Mouse (Mus musculus) thymus, adult 2 months (tissue): ENCODE data around the gene Pik3c2a. TPM values are rescaled to one million over a fixed set of nuclear protein-coding genes. Genes with fewer than 3 reads are reported as not detected.
A peak's percentile ranks its signal among the peaks of the same experiment; 100 is the strongest.

ENCODE experiments used
- DNase-seq: peaks from one replicate; pipeline ENCODE4 v3.0.0; 2021
- H3K27ac ChIP-seq: fragments of 200-500 bp; 2 replicates; pipeline ENCODE4 v1.5.1; 2012; ENCODE audit warnings: low read length, control low read depth; ENCODE audit not compliant: control insufficient read depth, insufficient read depth
- H3K27me3 ChIP-seq: fragments of 200-500 bp; 2 replicates; pipeline ENCODE4 v1.6.1; 2012; ENCODE audit warnings: mild to moderate bottlenecking, low read length, moderate library complexity, mixed read lengths; ENCODE audit not compliant: control insufficient read depth, insufficient read depth
- H3K36me3 ChIP-seq: fragments of 200-500 bp; 2 replicates; pipeline ENCODE4 v1.6.1; 2012; ENCODE audit warnings: mild to moderate bottlenecking, low read length, moderate library complexity; ENCODE audit not compliant: control insufficient read depth, insufficient read depth
- H3K4me1 ChIP-seq: fragments of 200-500 bp; replicated peaks from 2 replicates; pipeline ENCODE4 v1.6.1; 2012; ENCODE audit warnings: low read length; ENCODE audit not compliant: control insufficient read depth, insufficient read depth
- H3K4me3 ChIP-seq: fragments of 200-500 bp; 2 replicates; pipeline ENCODE4 v1.5.1; 2012; ENCODE audit warnings: mild to moderate bottlenecking, low read length, control low read depth, moderate library complexity; ENCODE audit not compliant: control insufficient read depth, insufficient read depth
- CTCF ChIP-seq: fragments of 200-500 bp; IDR thresholded peaks from 2 replicates; pipeline ENCODE4 v1.5.1; 2012; ENCODE audit warnings: mild to moderate bottlenecking, control low read depth, low read length, moderate library complexity, borderline replicate concordance; ENCODE audit not compliant: control insufficient read depth, poor library complexity, insufficient read depth; ENCODE audit errors: extremely low read depth
- POLR2A ChIP-seq: fragments of 200-500 bp; IDR thresholded peaks from 2 replicates; pipeline ENCODE4 v1.6.1; 2012; ENCODE audit warnings: mild to moderate bottlenecking, low read length, control low read depth, moderate library complexity; ENCODE audit not compliant: control insufficient read depth, poor library complexity, insufficient read depth; ENCODE audit errors: extremely low read depth
- WGBS: fragments of 180-500 bp; shearing (Covaris S2); methylation state at CpG from one replicate; pipeline ENCODE4 v1.1.7; 2018; 5-methylcytosine and 5-hydroxymethylcytosine counted together
- polyA plus RNA-seq: library from polyadenylated mRNA; depleted of rRNA; stranded (reverse); fragments of >200 nt; gene quantifications from 2 replicates; pipeline ENCODE4 v1.2.3, GENCODE M21; 2012; rRNA removed

Gene Pik3c2a
- 4.2 and 5.0 TPM in 2 replicates for polyA plus RNA-seq

DNA sequence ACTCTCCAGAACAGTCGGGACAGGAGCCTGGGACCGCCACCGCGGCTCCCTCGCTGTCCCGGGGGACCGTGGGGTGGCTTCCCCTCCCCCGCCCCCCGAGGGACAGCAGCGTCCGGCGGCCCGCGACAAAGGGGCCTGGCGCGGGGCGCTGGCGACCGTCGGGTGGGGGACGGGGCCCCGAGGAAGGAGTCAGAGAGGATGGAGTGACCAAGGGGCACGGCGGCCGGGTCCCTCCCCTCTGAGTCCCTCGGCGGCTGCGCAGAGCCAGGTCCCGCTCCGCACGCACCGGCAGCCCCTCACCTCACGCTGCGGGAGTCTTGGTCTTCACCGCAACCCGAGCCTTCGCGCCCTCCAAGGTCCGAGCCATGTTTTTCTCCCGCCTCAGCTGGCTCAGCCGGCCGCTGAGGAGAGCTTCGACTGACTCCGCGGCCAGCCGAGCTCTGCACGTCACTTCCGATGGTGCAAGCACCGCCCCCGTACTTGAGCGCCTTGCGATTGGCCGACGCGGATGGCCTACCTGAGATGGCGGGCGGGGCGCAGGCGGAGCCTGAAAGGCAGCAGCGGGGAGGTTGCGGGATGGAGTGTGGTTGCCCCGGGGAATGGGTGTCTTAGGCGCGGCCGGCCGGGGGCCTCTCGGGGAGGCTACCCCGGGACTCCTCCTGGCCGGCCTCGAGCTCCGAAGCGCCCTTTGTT, at the start of gene Pik3c2a:
Pik3c2a (minus strand) TSS at position 446 of the 693 bp plus-strand sequence.
- Histone ChIP-seq H3K36me3 (no peaks in the 10 kb centered on the region), H3K27me3 (no peaks in the 10 kb centered on the region; the same call in 1 of the 2 replicates), H3K27ac (no peak within 1 kb of the TSS), H3K4me1 (peaks cover 7% of the 10 kb centered on the region), H3K4me3 (peak within 1 kb of the TSS; percentile 71)
- WGBS = 1% methylated on average over 72 of the region's 72 CpGs
- TF ChIP-seq CTCF (peak; percentile 51; the same call in 1 of the 2 replicates), POLR2A (peak; percentile 91)
- DNase-seq = peak; percentile 94

DNA sequence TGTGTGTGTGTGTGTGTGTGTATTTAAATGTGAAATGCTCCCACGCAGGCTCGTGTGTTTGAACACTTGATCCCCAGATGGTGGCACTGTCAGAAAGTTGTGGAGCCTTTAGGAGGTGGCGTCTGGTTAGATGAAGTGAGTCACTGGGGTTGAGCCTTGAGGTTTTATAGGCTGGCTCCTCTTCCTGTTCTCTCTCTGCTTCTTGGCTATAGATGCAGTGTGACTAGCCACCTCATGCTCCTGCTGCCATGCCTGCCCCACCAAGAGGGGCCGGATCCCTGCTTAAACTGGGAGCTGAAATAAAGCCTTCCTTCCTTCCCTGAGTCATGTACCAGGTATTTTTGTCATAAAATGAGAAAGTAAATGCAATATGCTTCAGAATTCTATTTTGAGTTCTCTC, 47.9 kb upstream of the Pik3c2a start:
- Histone ChIP-seq H3K4me3 (no peak overlapping the region), H3K36me3 (no peaks in the 10 kb centered on the region), H3K27me3 (no peaks in the 10 kb centered on the region), H3K4me1 (no peaks in the 10 kb centered on the region), H3K27ac (no peak overlapping the region)
- WGBS = 55% methylated on average over 4 of the region's 4 CpGs
- no peak for TF ChIP-seq CTCF
- TF ChIP-seq POLR2A = no peak
- DNase-seq = no peak

DNA sequence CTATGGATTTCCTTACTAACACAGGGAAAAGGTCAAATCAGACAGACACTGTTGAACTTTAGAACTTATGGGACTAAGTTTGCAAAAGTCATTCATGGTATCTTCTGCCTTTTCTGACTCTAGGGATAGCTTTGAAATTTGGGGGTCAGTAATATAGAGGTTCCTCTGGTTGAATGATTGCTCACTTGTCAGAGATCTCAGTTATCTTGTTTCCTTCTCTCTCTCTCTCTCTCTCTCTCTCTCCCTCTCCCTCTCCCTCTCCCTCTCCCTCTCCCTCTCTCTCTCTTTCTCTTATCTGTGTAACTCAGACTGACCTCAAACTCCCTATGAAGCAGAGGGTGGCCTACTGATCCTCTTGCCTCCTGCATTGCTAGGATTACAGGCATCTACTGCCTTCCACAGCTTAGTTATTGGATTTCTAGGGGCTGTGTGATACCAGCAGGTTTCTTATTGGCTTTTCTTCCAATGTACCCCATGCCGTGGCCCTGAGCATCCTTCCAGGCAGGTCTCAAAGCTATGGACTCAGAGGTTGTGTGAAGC, 41.9 kb upstream of the Pik3c2a start:
- Histone ChIP-seq H3K4me1 (no peaks in the 10 kb centered on the region), H3K27ac (no peak overlapping the region), H3K36me3 (no peaks in the 10 kb centered on the region), H3K27me3 (no peaks in the 10 kb centered on the region), H3K4me3 (no peak overlapping the region)
- DNase-seq = no peak
- 90% methylated on average over 1 of the region's 1 CpGs for WGBS
- TF ChIP-seq CTCF (no peak), POLR2A (no peak)

DNA sequence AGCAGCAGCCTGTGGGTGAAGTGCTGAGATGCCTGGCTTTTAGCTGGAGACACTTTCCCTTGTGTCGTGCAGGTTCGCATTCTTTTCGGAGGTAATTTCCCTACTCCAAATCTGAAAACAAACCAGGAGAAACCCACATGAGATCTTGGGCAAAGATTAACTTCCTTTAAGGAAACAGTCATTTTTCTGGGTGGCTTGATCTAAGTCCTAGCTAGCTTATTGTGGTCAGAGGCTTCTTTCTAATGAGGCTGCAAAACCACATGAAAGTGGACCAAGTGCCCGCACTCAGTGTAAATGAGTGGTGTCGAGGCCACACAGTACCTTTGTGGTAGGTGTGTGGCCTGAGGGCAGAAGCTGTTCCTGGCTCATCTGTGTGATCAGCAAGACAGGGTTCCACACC, 41.0 kb upstream of the Pik3c2a start:
- TF ChIP-seq POLR2A (no peak), CTCF (no peak)
- no peak overlapping the region for H3K4me3 ChIP-seq
- WGBS = 1% methylated on average over 5 of the region's 5 CpGs
- DNase-seq = no peak
- H3K27ac ChIP-seq = no peak overlapping the region
- no peaks in the 10 kb centered on the region for H3K36me3 ChIP-seq
- no peaks in the 10 kb centered on the region for H3K27me3 ChIP-seq
- H3K4me1 ChIP-seq = no peaks in the 10 kb centered on the region

DNA sequence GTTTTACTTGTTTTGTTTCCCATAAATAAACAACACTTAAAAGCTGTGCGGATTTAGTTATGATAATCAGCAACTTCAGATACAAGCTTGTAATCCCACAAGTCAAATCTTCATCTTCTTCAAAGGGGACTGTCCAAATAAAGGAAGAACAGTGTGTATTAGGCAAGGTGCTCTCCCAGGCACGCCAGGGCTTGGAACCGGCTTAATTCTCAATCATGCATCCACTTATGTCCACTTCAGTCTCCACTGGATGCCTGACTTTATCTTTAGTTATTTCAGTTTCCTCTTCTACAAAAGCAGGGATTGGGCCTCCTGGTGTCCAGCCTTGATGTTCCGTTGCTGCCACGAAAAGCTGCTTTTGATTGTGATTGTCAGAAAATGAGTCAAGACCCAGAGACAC, 40.5 kb upstream of the Pik3c2a start:
- Histone ChIP-seq H3K27ac (no peak overlapping the region), H3K36me3 (no peaks in the 10 kb centered on the region), H3K4me1 (no peaks in the 10 kb centered on the region), H3K27me3 (no peaks in the 10 kb centered on the region), H3K4me3 (no peak overlapping the region)
- no peak for TF ChIP-seq POLR2A
- no peak for TF ChIP-seq CTCF
- WGBS = 53% methylated on average over 5 of the region's 5 CpGs
- no peak for DNase-seq

DNA sequence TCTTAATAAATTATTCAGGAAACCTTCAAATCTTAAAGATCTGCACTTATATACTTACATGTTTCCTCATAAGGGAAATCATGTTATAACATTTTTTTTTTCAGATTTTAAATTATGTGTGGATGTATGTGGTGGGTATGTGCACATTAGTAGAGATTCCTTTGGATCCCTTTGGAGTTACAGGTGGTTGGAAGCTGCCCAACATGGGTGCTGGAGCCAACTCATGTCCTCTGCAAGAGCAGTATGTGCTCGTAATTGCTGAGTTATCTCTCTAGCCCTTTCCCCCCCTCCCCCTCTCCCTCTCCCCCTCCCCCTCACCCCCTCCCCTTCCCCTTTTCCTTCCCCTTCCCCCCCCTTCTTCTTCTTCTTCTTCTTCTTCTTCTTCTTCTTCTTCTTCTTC, 39.9 kb upstream of the Pik3c2a start:
- Histone ChIP-seq H3K27ac (no peak overlapping the region), H3K4me1 (no peaks in the 10 kb centered on the region), H3K4me3 (no peak overlapping the region), H3K27me3 (no peaks in the 10 kb centered on the region), H3K36me3 (no peaks in the 10 kb centered on the region)
- WGBS = 33% methylated on average over 1 of the region's 1 CpGs
- no peak for DNase-seq
- TF ChIP-seq CTCF = no peak
- no peak for TF ChIP-seq POLR2A
